Mouse (Mus musculus) NIH3T3 (cell line): ENCODE results near the gene Tns1.
A peak's percentile ranks its signal among the peaks of the same experiment; 100 is the strongest.
"Not testable (repeated sequence)": the region's sequence is repeated elsewhere in the genome, so short reads cannot be mapped to it uniquely, and the experiment has no call there.

Experiments
- DNase-seq: peaks from one replicate; pipeline ENCODE4 v3.0.0-alpha.2; 2012; ENCODE audit warnings: low read depth

Tns1 gene

GRCm38 (mm10) chr1:74124021-74124981 lies at the start of gene Tns1:
Gene Tns1, minus strand, starts transcription at chr1:74124449.
- DNase-seq: no peak

GRCm38 (mm10) chr1:74172722-74173121 lies 48.5 kb upstream of the Tns1 start:
- DNase-seq: no peak

GRCm38 (mm10) chr1:74169721-74170120 lies 45.5 kb upstream of the Tns1 start:
- no peak for DNase-seq

- DNase-seq: no peak
Measured at GRCm38 (mm10) chr1:74167136-74167535, 42.9 kb upstream of the Tns1 start.

GRCm38 (mm10) chr1:74160036-74160435 lies 35.8 kb upstream of the Tns1 start:
- DNase-seq: no peak

- DNase-seq: not testable (repeated sequence)
Measured at GRCm38 (mm10) chr1:74159613-74160012, 35.4 kb upstream of the Tns1 start.

GRCm38 (mm10) chr1:74156381-74156910 lies 32.2 kb upstream of the Tns1 start:
- DNase-seq: no peak

GRCm38 (mm10) chr1:74155435-74156012 lies 31.3 kb upstream of the Tns1 start:
- DNase-seq: peak; percentile 35

- no peak for DNase-seq
Measured at GRCm38 (mm10) chr1:74153461-74154184, 29.4 kb upstream of the Tns1 start, which contains the start of gene Cxcr2. Gene Cxcr2, plus strand, starts transcription at chr1:74153989.

- no peak for DNase-seq
Measured at GRCm38 (mm10) chr1:74151091-74151490, 26.8 kb upstream of the Tns1 start.

- no peak for DNase-seq
Measured at GRCm38 (mm10) chr1:74150101-74150500, 25.9 kb upstream of the Tns1 start.

- DNase-seq: peak; percentile 28
Measured at GRCm38 (mm10) chr1:74149106-74149885, 25.0 kb upstream of the Tns1 start.

GRCm38 (mm10) chr1:74141781-74142180 lies 17.5 kb upstream of the Tns1 start:
- no peak for DNase-seq

- no peak for DNase-seq
Measured at GRCm38 (mm10) chr1:74139415-74139814, 15.2 kb upstream of the Tns1 start.

GRCm38 (mm10) chr1:74135326-74135950 lies 11.2 kb upstream of the Tns1 start:
- no peak for DNase-seq

- no peak for DNase-seq
Measured at GRCm38 (mm10) chr1:74133954-74134353, 9.7 kb upstream of the Tns1 start.

GRCm38 (mm10) chr1:74132011-74132410 lies 7.8 kb upstream of the Tns1 start:
- peak; percentile 68 for DNase-seq

- DNase-seq: no peak
Measured at GRCm38 (mm10) chr1:74130883-74131659, 6.8 kb upstream of the Tns1 start.

- DNase-seq: peak; percentile 74
Measured at GRCm38 (mm10) chr1:74124991-74125552, 823 bp upstream of the Tns1 start, which contains the start of gene Rufy4. Gene Rufy4, plus strand, starts transcription at chr1:74125541.

GRCm38 (mm10) chr1:74123215-74123614 lies 1.0 kb downstream of the Tns1 start:
- no peak for DNase-seq
